ENCODE assay signal across 8 mouse cellular contexts in genomic region chr9:95581758-95582515, GRCm38 (mm10). TPM values are rescaled to one million over a fixed set of nuclear protein-coding genes. Genes with fewer than 3 reads are reported as not detected.
DNase-seq lines count a peak whose midpoint lies in the region; ATAC-seq and TF ChIP-seq lines count a peak whose summit lies in the region.

No protein-coding gene starts in this region.

- DNase-seq in kidney, postnatal 10 days = peak; percentile 11
- DNase-seq in kidney, adult 2 months = no peak
- peak; percentile 41 for DNase-seq in embryonic facial prominence, embryonic 11.5 days (ENCODE audit: low spot score)
- peak; percentile 61 for DNase-seq in intestine, embryonic 14.5 days (ENCODE audit: low spot score)
- DNase-seq in neural tube, embryonic 11.5 days (ENCODE audit: low spot score) = peak; percentile 31
- DNase-seq in urinary bladder, adult 2 months (ENCODE audit: low spot score) = no peak
- DNase-seq in B cell, adult 2 months = no peak

- H3K4me3 ChIP-seq in kidney, adult 2 months (ENCODE audit: insufficient read depth, low read depth, low read length) = no peak overlapping the region
- peak overlapping the region; percentile 29 for H3K4me3 ChIP-seq in embryonic facial prominence, embryonic 11.5 days (ENCODE audit: low read depth, low read length)
- H3K4me3 ChIP-seq in intestine, embryonic 14.5 days (ENCODE audit: low read depth, low read length) = peak overlapping the region; percentile 20; the same call in 1 of the 2 replicates
- peak overlapping the region; percentile 18 for H3K4me3 ChIP-seq in neural tube, embryonic 11.5 days (ENCODE audit: low read depth, low read length)

- no peaks in the 10 kb centered on the region for H3K27me3 ChIP-seq in kidney, adult 2 months (replicated peaks; ENCODE audit: control insufficient read depth, insufficient read depth, low read length)
- peaks cover 5% of the 10 kb centered on the region; the same call in 1 of the 2 replicates for H3K27me3 ChIP-seq in embryonic facial prominence, embryonic 11.5 days (ENCODE audit: control insufficient read depth, insufficient read depth, low read length)
- H3K27me3 ChIP-seq in intestine, embryonic 14.5 days (replicated peaks; ENCODE audit: control insufficient read depth, insufficient read depth, low read length) = peaks cover 15% of the 10 kb centered on the region
- no peaks in the 10 kb centered on the region for H3K27me3 ChIP-seq in neural tube, embryonic 11.5 days (ENCODE audit: control insufficient read depth, insufficient read depth, low read length)

- no peaks in the 10 kb centered on the region for H3K36me3 ChIP-seq in kidney, adult 2 months (ENCODE audit: control insufficient read depth, insufficient read depth, low read length)
- H3K36me3 ChIP-seq in embryonic facial prominence, embryonic 11.5 days (replicated peaks; ENCODE audit: control insufficient read depth, insufficient read depth, low read depth, low read length) = no peaks in the 10 kb centered on the region
- H3K36me3 ChIP-seq in intestine, embryonic 14.5 days (ENCODE audit: control insufficient read depth, insufficient read depth, low read length) = no peaks in the 10 kb centered on the region
- H3K36me3 ChIP-seq in neural tube, embryonic 11.5 days (ENCODE audit: control insufficient read depth, insufficient read depth, low read length) = no peaks in the 10 kb centered on the region

- 16% methylated on average over 20 of the region's 20 CpGs for WGBS in kidney, adult 2 months
- WGBS in embryonic facial prominence, embryonic 11.5 days = 8% methylated on average over 20 of the region's 20 CpGs
- WGBS in intestine, embryonic 14.5 days = 11% methylated on average over 20 of the region's 20 CpGs
- 9% methylated on average over 20 of the region's 20 CpGs for WGBS in neural tube, embryonic 11.5 days

- H3K27ac ChIP-seq in kidney, adult 2 months (ENCODE audit: insufficient read depth, low read depth, low read length) = no peak overlapping the region
- H3K27ac ChIP-seq in embryonic facial prominence, embryonic 11.5 days (replicated peaks; ENCODE audit: low read depth, low read length) = no peak overlapping the region
- no peak overlapping the region for H3K27ac ChIP-seq in intestine, embryonic 14.5 days (ENCODE audit: low read depth)
- H3K27ac ChIP-seq in neural tube, embryonic 11.5 days (ENCODE audit: low read depth, low read length) = no peak overlapping the region

- no peaks in the 10 kb centered on the region for H3K9me3 ChIP-seq in embryonic facial prominence, embryonic 11.5 days (replicated peaks; ENCODE audit: control insufficient read depth, low read length)
- H3K9me3 ChIP-seq in intestine, embryonic 14.5 days (ENCODE audit: control insufficient read depth, low read length) = no peaks in the 10 kb centered on the region
- no peaks in the 10 kb centered on the region for H3K9me3 ChIP-seq in neural tube, embryonic 11.5 days (ENCODE audit: control insufficient read depth, low read length)

- H3K9ac ChIP-seq in embryonic facial prominence, embryonic 11.5 days (replicated peaks; ENCODE audit: low read length) = no peak overlapping the region; the same call in 1 of the 2 replicates
- H3K9ac ChIP-seq in intestine, embryonic 14.5 days (ENCODE audit: low read length) = no peak overlapping the region
- H3K9ac ChIP-seq in neural tube, embryonic 11.5 days (ENCODE audit: low read length) = no peak overlapping the region

- TF ChIP-seq CTCF in kidney, adult 2 months (conservative IDR thresholded peaks at IDR 0.05; ENCODE audit: insufficient read depth, insufficient read length, low read depth, low read length) = no peak

- no peak for TF ChIP-seq POLR2A in kidney, adult 2 months (IDR thresholded peaks at IDR 0.05; ENCODE audit: low read depth, low read length)

- H3K4me2 ChIP-seq in embryonic facial prominence, embryonic 11.5 days (ENCODE audit: low read depth, low read length) = peak overlapping the region; percentile 54
- H3K4me2 ChIP-seq in intestine, embryonic 14.5 days (ENCODE audit: low read length) = peak overlapping the region; percentile 39
- peak overlapping the region; percentile 40 for H3K4me2 ChIP-seq in neural tube, embryonic 11.5 days (ENCODE audit: low read depth)

- peak; percentile 59; the same call in 1 of the 2 replicates for ATAC-seq in embryonic facial prominence, embryonic 11.5 days (replicated peaks; ENCODE audit: insufficient number of reproducible peaks, low FRiP score, low TSS enrichment, low read depth)
- ATAC-seq in intestine, embryonic 14.5 days (replicated peaks; ENCODE audit: low FRiP score, low TSS enrichment, low read depth) = no peak
- no peak; the same call in 1 of the 2 replicates for ATAC-seq in neural tube, embryonic 11.5 days (ENCODE audit: insufficient read depth, low FRiP score, low TSS enrichment)
- no peak for ATAC-seq in CD4-positive, CD25-positive, alpha-beta regulatory T cell, adult 4 months

- no peaks in the 10 kb centered on the region for H3K4me1 ChIP-seq in kidney, adult 2 months (ENCODE audit: control insufficient read depth, insufficient read depth, low read length)
- H3K4me1 ChIP-seq in embryonic facial prominence, embryonic 11.5 days (ENCODE audit: control insufficient read depth, insufficient read depth, low read length) = no peaks in the 10 kb centered on the region
- H3K4me1 ChIP-seq in intestine, embryonic 14.5 days (replicated peaks; ENCODE audit: control insufficient read depth, insufficient read depth, low read length) = 0 out of 2 replicates have a peak, but pooled peaks cover 3% of the 10 kb centered on the region
- H3K4me1 ChIP-seq in neural tube, embryonic 11.5 days (ENCODE audit: control insufficient read depth, insufficient read depth, low read length) = no peaks in the 10 kb centered on the region

RNA-seq across cellular contexts. Expression of gene Paqr9, which starts 22.5 kb away (rescaled TPM):
- polyA plus RNA-seq in kidney, adult 2 months (2012; rRNA removed) = 33.3 and 48.2 TPM in 2 replicates
- 0.24 and 0.29 TPM in 2 replicates for polyA plus RNA-seq in embryonic facial prominence, embryonic 11.5 days (2014; fragmentation: Nextera tagmentation; extraction: Ambion mirVana)
- polyA plus RNA-seq in intestine, embryonic 14.5 days (2014; fragmentation: Nextera tagmentation; extraction: Ambion mirVana) = 0.05 and 0.11 TPM in 2 replicates
- polyA plus RNA-seq in neural tube, embryonic 11.5 days (2014; fragmentation: Nextera tagmentation; extraction: Ambion mirVana) = 0.59 and 0.80 TPM in 2 replicates
- 0.25 and 0.44 TPM in 2 replicates for polyA plus RNA-seq in urinary bladder, adult 2 months (2012; rRNA removed)
- polyA plus RNA-seq in CD4-positive, CD25-positive, alpha-beta regulatory T cell, adult 4 months (2017; shearing (Covaris generic)) = under 1 TPM in 1 of 2 experiments, not detected in 1; 0.05 TPM

RNA-seq across cellular contexts. Expression of gene Pcolce2, which starts 55.5 kb away (rescaled TPM):
- polyA plus RNA-seq in kidney, adult 2 months (2012; rRNA removed) = 0.78 and 0.90 TPM in 2 replicates
- 4.7 and 6.3 TPM in 2 replicates for polyA plus RNA-seq in embryonic facial prominence, embryonic 11.5 days (2014; fragmentation: Nextera tagmentation; extraction: Ambion mirVana)
- 0.69 and 1.1 TPM in 2 replicates for polyA plus RNA-seq in intestine, embryonic 14.5 days (2014; fragmentation: Nextera tagmentation; extraction: Ambion mirVana)
- polyA plus RNA-seq in neural tube, embryonic 11.5 days (2014; fragmentation: Nextera tagmentation; extraction: Ambion mirVana) = 2.1 and 2.8 TPM in 2 replicates
- 3.4 and 10.0 TPM in 2 replicates for polyA plus RNA-seq in urinary bladder, adult 2 months (2012; rRNA removed)
- under 1 TPM in 1 of 2 experiments, not detected in 1; 0.32 TPM for polyA plus RNA-seq in CD4-positive, CD25-positive, alpha-beta regulatory T cell, adult 4 months (2017; shearing (Covaris generic))

Comparison
In these comparisons a context has a peak if more than half of its experiments do, and no peak if none do; other contexts are left out.
1. DNase-seq: peak in kidney, postnatal 10 days (single experiment), embryonic facial prominence, embryonic 11.5 days (single experiment), intestine, embryonic 14.5 days (single experiment) and neural tube, embryonic 11.5 days (single experiment); none in kidney, adult 2 months (single experiment), urinary bladder, adult 2 months (single experiment) and B cell, adult 2 months (0 of 2).
2. RNA of gene Paqr9, which starts 22.5 kb away (polyA plus RNA-seq): 33.3 to 48.2 TPM in kidney, adult 2 months; 0.59 to 0.80 TPM in neural tube, embryonic 11.5 days, 0.25 to 0.44 TPM in urinary bladder, adult 2 months, 0.24 to 0.29 TPM in embryonic facial prominence, embryonic 11.5 days, 0.05 to 0.11 TPM in intestine, embryonic 14.5 days and 0.05 TPM in CD4-positive, CD25-positive, alpha-beta regulatory T cell, adult 4 months; every median in the first group is over 10 times any median in the second.
3. Peak in every context shown above with its lines, with median percentiles within 50 percentile points of each other: H3K4me2 ChIP-seq.